In the genomic region with DNA sequence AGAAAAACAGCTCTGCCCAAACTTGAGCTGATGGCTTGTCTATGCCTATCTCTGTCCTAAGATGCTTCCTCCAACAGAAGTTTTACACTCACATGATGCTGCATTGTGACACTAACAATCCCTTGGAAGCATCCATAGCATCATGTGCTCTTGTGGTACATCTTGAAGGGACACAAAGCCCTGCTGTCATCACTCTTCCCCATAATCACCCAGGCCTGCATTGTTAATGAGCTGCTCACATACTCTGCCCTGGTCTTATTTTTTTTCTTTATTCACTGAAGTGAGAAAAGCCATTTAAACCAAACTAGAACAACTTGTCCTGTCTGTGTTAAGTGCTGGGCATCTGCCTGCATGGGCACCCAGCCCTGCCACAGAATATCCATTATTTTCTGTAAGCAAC, we compare ENCODE assay signal across 24 mouse cellular contexts.
DNase-seq lines count a peak whose midpoint lies in the region; ATAC-seq lines count a peak whose summit lies in the region.
"Had no signal": no experiment of that assay in that cellular context is flagged by ENCODE, and none has a peak within 500 bp of the region (broad histone marks: within the 10 kb centered on the region; RNA-seq: fewer than 3 reads in every experiment).

No protein-coding gene starts in this region.

- no peaks in the 10 kb centered on the region for H3K4me1 ChIP-seq in neural tube, embryonic 15.5 days

- H3K27ac ChIP-seq in neural tube, embryonic 15.5 days (replicated peaks) = no peak overlapping the region

- H3K4me3 ChIP-seq in neural tube, embryonic 15.5 days (replicated peaks) = no peak overlapping the region

- no peaks in the 10 kb centered on the region for H3K36me3 ChIP-seq in neural tube, embryonic 15.5 days
- H3K36me3 ChIP-seq: G1E had no signal

- H3K27me3 ChIP-seq in neural tube, embryonic 15.5 days (replicated peaks) = no peaks in the 10 kb centered on the region
- H3K27me3 ChIP-seq: CH12.LX, Patski had no signal

- ATAC-seq in neural tube, embryonic 15.5 days (ENCODE audit: low FRiP score) = no peak
- ATAC-seq: activated CD4-positive, CD25-positive, alpha-beta regulatory T cell, adult 4 months; CD4-positive, CD25-positive, alpha-beta regulatory T cell, adult 4 months; Patski had no signal

- no peak overlapping the region for H3K9ac ChIP-seq in neural tube, embryonic 15.5 days (replicated peaks)

- no peak overlapping the region for H3K4me2 ChIP-seq in neural tube, embryonic 15.5 days

- no peaks in the 10 kb centered on the region for H3K9me3 ChIP-seq in neural tube, embryonic 15.5 days (replicated peaks)
- H3K9me3 ChIP-seq: G1E had no signal

- peak; percentile 52 for DNase-seq in Muller cell, postnatal 12 days (ENCODE audit: inconsistent ontology term)
- DNase-seq in brain, adult 2 months (ENCODE audit: low read depth, low spot score) = peak; percentile 3
- peak; percentile 43 for DNase-seq in retina, embryonic 14.5 days (ENCODE audit: low spot score)
- peak; percentile 66 for DNase-seq in retina, postnatal 1 day
- DNase-seq in right cerebral cortex, postnatal 25 days = no peak
- DNase-seq in thymus, postnatal 25 days = no peak
- DNase-seq in cerebellum, adult 9-11 months = no peak
- DNase-seq: adrenal gland, adult 2 months; adrenal gland, adult 8-10 months; adrenal gland, postnatal 10 days; adrenal gland, postnatal 14 days; adrenal gland, postnatal 25 days; adrenal gland, postnatal 36 days; B cell, adult 2 months; cerebellum, adult 11 months; cerebellum, adult 11-12 months; cerebellum, adult 18-20 months; cerebellum, adult 2 months had no signal

Comparison
In these comparisons a context has a peak if more than half of its experiments do, and no peak if none do; other contexts are left out.
1. DNase-seq: peak in Muller cell, postnatal 12 days (single experiment), brain, adult 2 months (single experiment), retina, embryonic 14.5 days (single experiment) and retina, postnatal 1 day (single experiment); none in right cerebral cortex, postnatal 25 days (single experiment), thymus, postnatal 25 days (single experiment) and cerebellum, adult 9-11 months (single experiment).